Mouse (Mus musculus) kidney, adult 2 months (tissue): ENCODE data around the gene Igf1r. TPM values are rescaled to one million over a fixed set of nuclear protein-coding genes. Genes with fewer than 3 reads are reported as not detected.

Source experiments
- DNase-seq: peaks from one replicate; pipeline ENCODE4 v3.0.0; 2021
- H3K27ac ChIP-seq: fragments of 200-500 bp; 2 replicates; pipeline ENCODE4 v1.5.1; 2012; ENCODE audit warnings: low read depth, low read length, control low read depth, inconsistent platforms; ENCODE audit not compliant: insufficient read depth
- H3K27me3 ChIP-seq: fragments of 200-500 bp; replicated peaks from 2 replicates; pipeline ENCODE4 v1.6.1; 2012; ENCODE audit warnings: mild to moderate bottlenecking, moderate library complexity, low read length, inconsistent platforms; ENCODE audit not compliant: control insufficient read depth, insufficient read depth
- H3K36me3 ChIP-seq: fragments of 200-500 bp; 2 replicates; pipeline ENCODE4 v1.6.1; 2012; ENCODE audit warnings: mild to moderate bottlenecking, moderate library complexity, low read length, inconsistent platforms; ENCODE audit not compliant: control insufficient read depth, insufficient read depth
- H3K4me1 ChIP-seq: fragments of 200-500 bp; 2 replicates; pipeline ENCODE4 v1.6.1; 2011; ENCODE audit warnings: low read length; ENCODE audit not compliant: control insufficient read depth, insufficient read depth
- H3K4me3 ChIP-seq: fragments of 200-500 bp; 2 replicates; pipeline ENCODE4 v1.5.1; 2011; ENCODE audit warnings: mild to moderate bottlenecking, low read depth, low read length, control low read depth; ENCODE audit not compliant: insufficient read depth
- CTCF ChIP-seq: fragments of 200-500 bp; conservative IDR thresholded peaks from 2 replicates; pipeline ENCODE4 v1.5.1; 2011; ENCODE audit warnings: low read depth, mild to moderate bottlenecking, control low read depth, low read length, moderate library complexity, mixed read lengths; ENCODE audit not compliant: insufficient read depth, insufficient read length
- POLR2A ChIP-seq: fragments of 200-500 bp; IDR thresholded peaks from one replicate; pipeline ENCODE4 v1.6.1; 2011; ENCODE audit warnings: low read depth, low read length, control low read depth
- WGBS: fragments of 180-500 bp; shearing (Covaris S2); methylation state at CpG from one replicate; pipeline ENCODE4 v1.1.7; 2018; 5-methylcytosine and 5-hydroxymethylcytosine counted together
- polyA plus RNA-seq: library from polyadenylated mRNA; depleted of rRNA; stranded (reverse); fragments of >200 nt; gene quantifications from 2 replicates; pipeline ENCODE4 v1.2.3, GENCODE M21; 2012

The Igf1r gene
- polyA plus RNA-seq, 1 experiment, result 29.2 TPM

DNA sequence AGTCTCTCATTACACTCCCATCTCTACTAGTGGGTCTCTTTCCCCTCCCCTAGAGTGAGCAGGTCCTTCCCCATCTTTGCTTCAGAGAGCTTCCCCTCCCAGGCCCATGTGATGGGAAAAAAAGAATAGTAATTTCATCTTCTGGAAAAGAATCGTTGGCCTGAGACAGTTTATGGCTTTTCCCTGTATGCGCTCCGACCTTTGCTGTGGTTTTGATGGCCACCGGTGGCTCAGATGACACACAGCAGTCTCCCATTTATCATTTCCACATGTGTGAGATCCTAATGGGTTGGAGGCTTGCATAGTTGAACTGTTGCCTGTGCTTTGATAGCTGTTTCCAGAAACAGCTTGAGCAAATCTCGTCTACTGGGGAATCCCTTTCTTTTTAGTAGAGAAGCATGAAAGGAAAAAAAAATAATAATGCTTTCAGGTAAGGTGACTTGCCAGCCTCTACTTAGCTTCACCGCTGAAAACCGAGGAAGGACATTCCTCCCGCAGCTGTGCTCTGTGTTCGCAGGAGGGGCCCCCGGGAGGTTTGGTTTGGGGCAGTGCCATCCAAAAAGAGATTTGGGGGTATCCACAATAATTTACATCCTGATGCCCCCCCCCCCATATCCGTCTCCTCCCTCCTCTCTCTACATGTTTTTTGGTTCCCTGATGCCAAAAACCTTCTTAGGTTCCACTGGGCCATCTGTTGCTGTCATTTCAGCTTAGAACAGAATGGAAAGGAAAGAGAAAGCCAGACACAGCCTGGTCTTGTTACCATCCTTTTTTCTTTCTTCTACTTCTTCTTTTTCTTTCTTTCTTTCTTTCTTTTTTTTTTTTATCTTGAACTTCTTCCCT, 324.6 kb downstream of the Igf1r start:
- TF ChIP-seq POLR2A (no peak), CTCF (no peak)
- no peaks in the 10 kb centered on the region for H3K36me3 ChIP-seq
- H3K27ac ChIP-seq, result 0 out of 2 replicates have a peak overlapping the region, but pooled peaks have one; percentile 19
- H3K4me3 ChIP-seq, result no peak overlapping the region
- no peaks in the 10 kb centered on the region for H3K27me3 ChIP-seq
- peaks cover 16% of the 10 kb centered on the region; the same call in 1 of the 2 replicates for H3K4me1 ChIP-seq
- 65% methylated on average over 11 of the region's 11 CpGs for WGBS
- DNase-seq, result no peak

DNA sequence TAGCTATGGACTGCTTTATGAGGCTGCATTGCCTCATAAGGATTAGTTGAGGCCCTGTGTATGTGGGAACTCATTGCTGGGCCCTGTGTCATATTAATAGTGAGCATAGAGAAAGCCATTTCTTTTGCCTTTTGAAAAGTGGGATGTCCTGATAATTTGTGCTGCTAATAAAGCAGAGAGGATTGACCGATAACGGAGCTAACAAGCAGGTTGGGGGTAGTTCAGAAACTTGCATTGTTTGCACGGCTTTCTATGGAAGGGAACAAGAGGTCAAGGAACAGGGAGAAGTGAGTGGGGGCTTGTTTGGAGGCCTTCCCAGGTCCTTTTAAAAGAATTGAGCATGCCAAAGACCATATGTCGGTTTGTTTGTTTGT, 325.3 kb downstream of the Igf1r start:
- Histone ChIP-seq H3K4me1 (peaks cover 16% of the 10 kb centered on the region; the same call in 1 of the 2 replicates), H3K27me3 (no peaks in the 10 kb centered on the region), H3K4me3 (no peak overlapping the region), H3K36me3 (no peaks in the 10 kb centered on the region), H3K27ac (no peak overlapping the region)
- DNase-seq, result no peak
- TF ChIP-seq POLR2A (no peak), CTCF (no peak)
- WGBS, result 80% methylated on average over 4 of the region's 4 CpGs

DNA sequence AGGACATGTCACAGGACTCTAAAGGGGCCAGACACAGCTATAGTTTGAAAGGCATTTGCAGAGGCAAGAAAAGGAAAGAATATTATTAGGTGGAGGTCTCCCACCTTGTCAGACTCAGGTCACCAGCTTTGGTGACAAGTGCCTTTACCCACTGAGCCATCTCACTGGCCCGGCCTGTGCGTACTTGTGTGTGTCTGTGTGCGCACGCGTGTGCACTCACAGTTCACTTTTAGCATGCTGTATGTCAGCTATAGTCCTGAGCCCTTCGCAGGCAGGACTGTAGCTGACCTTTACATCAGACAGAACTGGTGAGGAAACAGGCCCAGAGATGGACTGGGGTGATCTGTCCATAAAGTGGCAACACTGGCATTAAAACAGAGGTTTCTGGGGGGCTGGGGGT, 325.8 kb downstream of the Igf1r start:
- peaks cover 16% of the 10 kb centered on the region; the same call in 1 of the 2 replicates for H3K4me1 ChIP-seq
- no peak for DNase-seq
- WGBS, result 96% methylated on average over 6 of the region's 6 CpGs
- no peaks in the 10 kb centered on the region for H3K27me3 ChIP-seq
- no peaks in the 10 kb centered on the region for H3K36me3 ChIP-seq
- H3K4me3 ChIP-seq, result no peak overlapping the region
- H3K27ac ChIP-seq, result no peak overlapping the region
- TF ChIP-seq CTCF, result no peak
- TF ChIP-seq POLR2A, result no peak

- Histone ChIP-seq H3K27ac (no peak overlapping the region), H3K27me3 (no peaks in the 10 kb centered on the region), H3K4me1 (peaks cover 16% of the 10 kb centered on the region; the same call in 1 of the 2 replicates), H3K4me3 (no peak overlapping the region), H3K36me3 (no peaks in the 10 kb centered on the region)
- WGBS, result 81% methylated on average over 6 of the region's 6 CpGs
- no peak for DNase-seq
- TF ChIP-seq POLR2A (no peak), CTCF (no peak)
Measured at GRCm38 (mm10) chr7:68278908-68279307, 326.3 kb downstream of the Igf1r start.

GRCm38 (mm10) chr7:68279481-68279880, 326.9 kb downstream of the Igf1r start:
- 87% methylated on average over 7 of the region's 7 CpGs for WGBS
- no peaks in the 10 kb centered on the region for H3K36me3 ChIP-seq
- no peak overlapping the region for H3K27ac ChIP-seq

DNA sequence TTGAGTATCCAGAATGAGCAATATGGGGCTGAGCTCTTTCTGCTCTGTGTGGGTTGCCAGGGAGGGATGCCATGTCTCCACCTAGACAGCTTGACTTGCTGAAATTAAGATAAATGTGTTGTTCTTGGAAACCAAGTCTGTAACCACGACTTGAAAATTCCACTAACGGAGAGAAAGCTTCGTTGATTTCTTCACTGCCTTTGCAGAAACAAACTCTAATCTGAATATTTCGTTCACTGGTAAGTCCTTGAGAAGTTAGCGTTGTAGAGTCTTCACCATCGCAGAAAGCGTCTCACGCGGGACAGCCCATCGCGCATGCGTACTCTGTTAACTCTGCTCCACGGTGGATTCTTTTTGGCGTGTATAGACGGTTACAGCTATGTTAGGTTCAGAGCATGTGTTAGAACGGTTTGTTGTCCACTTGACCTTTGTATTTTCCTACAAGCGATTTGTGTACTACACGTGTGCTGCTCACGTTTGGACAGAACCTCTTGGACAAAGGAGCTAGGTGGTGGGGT, 327.8 kb downstream of the Igf1r start:
- no peak for DNase-seq
- 84% methylated on average over 19 of the region's 19 CpGs for WGBS
- Histone ChIP-seq H3K27me3 (no peaks in the 10 kb centered on the region), H3K27ac (no peak overlapping the region), H3K4me3 (no peak overlapping the region), H3K36me3 (no peaks in the 10 kb centered on the region), H3K4me1 (peaks cover 20% of the 10 kb centered on the region; the same call in 1 of the 2 replicates)
- TF ChIP-seq CTCF, result no peak
- no peak for TF ChIP-seq POLR2A

More at GRCm38 (mm10) chr7:68279481-68279880, 326.9 kb downstream of the Igf1r start:
- no peak overlapping the region for H3K4me3 ChIP-seq
- no peak for DNase-seq
- H3K4me1 ChIP-seq, result peaks cover 16% of the 10 kb centered on the region; the same call in 1 of the 2 replicates
- no peaks in the 10 kb centered on the region for H3K27me3 ChIP-seq
- TF ChIP-seq CTCF (no peak), POLR2A (no peak)

GRCm38 (mm10) chr7:68281341-68281740, 328.7 kb downstream of the Igf1r start:
- TF ChIP-seq CTCF (no peak), POLR2A (no peak)
- no peaks in the 10 kb centered on the region for H3K27me3 ChIP-seq
- no peak for DNase-seq
- WGBS, result 53% methylated on average over 5 of the region's 5 CpGs
- H3K4me1 ChIP-seq, result peaks cover 24% of the 10 kb centered on the region; the same call in 1 of the 2 replicates
- no peak overlapping the region for H3K27ac ChIP-seq
- no peaks in the 10 kb centered on the region for H3K36me3 ChIP-seq
- no peak overlapping the region for H3K4me3 ChIP-seq
